Mouse (Mus musculus) testis, adult 10 weeks (tissue): Measurements from ENCODE around the gene Zfp82. TPM values are rescaled to one million over a fixed set of nuclear protein-coding genes. Genes with fewer than 3 reads are reported as not detected.

Source experiments
- polyA plus RNA-seq: library from polyadenylated mRNA; stranded (reverse); fragments of 350-450 nt; fragmentation: Illumina TruSeq; extraction: RNeasy Lipid Tissue Mini Kit (QIAGEN cat#74804); gene quantifications from one replicate; pipeline ENCODE4 v1.2.3, GENCODE M21; 2014; ENCODE audit warnings: low read depth, low replicate concordance

The Zfp82 gene
- 2.5 TPM for polyA plus RNA-seq

GRCm38 (mm10) chr7:30072146-30073028 lies at the start of gene Zfp82:
TSS of gene Zfp82 (minus strand) at chr7:30072900.

GRCm38 (mm10) chr7:30121308-30122187 lies 48.8 kb upstream of the Zfp82 start, which contains the start of gene Zfp382:
TSS of gene Zfp382 (plus strand) at chr7:30121942.

GRCm38 (mm10) chr7:30094646-30095429 lies 22.1 kb upstream of the Zfp82 start, which contains the start of gene Zfp260:
TSS of gene Zfp260 (plus strand) at chr7:30094777.

GRCm38 (mm10) chr7:30090092-30090969 lies 17.6 kb upstream of the Zfp82 start, which contains the start of the genes Gm26920 and Zfp566:
TSS of gene Gm26920 (minus strand) at chr7:30090410.
TSS of gene Zfp566 (minus strand) at chr7:30090527.

GRCm38 (mm10) chr7:30050882-30051548 lies 21.7 kb downstream of the Zfp82 start, which contains the start of gene Zfp14:
TSS of gene Zfp14 (minus strand) at chr7:30051380.

Other genes starting within 250 kb of the Zfp82 start
- gene Zfp940, start 219.2 kb downstream of the Zfp82 start, polyA plus RNA-seq, result 4.0 TPM
- 5.7 TPM for gene Zfp420, start 212.9 kb downstream of the Zfp82 start, polyA plus RNA-seq
- 3.7 TPM for gene Zfp27, start 166.3 kb downstream of the Zfp82 start, polyA plus RNA-seq
- 4.6 TPM for gene Zfp383, start 164.7 kb downstream of the Zfp82 start, polyA plus RNA-seq
- 1.8 TPM for gene Zfp74, start 118.8 kb downstream of the Zfp82 start, polyA plus RNA-seq
- gene Zfp568, start 88.9 kb downstream of the Zfp82 start, polyA plus RNA-seq, result 3.3 TPM
- gene Zfp14, start 21.5 kb downstream of the Zfp82 start, polyA plus RNA-seq, result 2.4 TPM
- 0.41 TPM for gene Gm26920, start 17.5 kb upstream of the Zfp82 start, polyA plus RNA-seq
- gene Zfp566, start 17.6 kb upstream of the Zfp82 start, polyA plus RNA-seq, result 1.9 TPM
- gene Zfp260, start 21.9 kb upstream of the Zfp82 start, polyA plus RNA-seq, result 31.7 TPM
- gene Zfp382, start 49.0 kb upstream of the Zfp82 start, polyA plus RNA-seq, result 11.5 TPM
- 13.3 TPM for gene Zfp146, start 96.8 kb upstream of the Zfp82 start, polyA plus RNA-seq
- 0.74 TPM for gene Cox7a1, start 111.2 kb upstream of the Zfp82 start, polyA plus RNA-seq
- gene Capns1, start 125.9 kb upstream of the Zfp82 start, polyA plus RNA-seq, result 117 TPM
- 3.9 TPM for gene Polr2i, start 159.0 kb upstream of the Zfp82 start, polyA plus RNA-seq
- gene Tbcb, start 159.4 kb upstream of the Zfp82 start, polyA plus RNA-seq, result 8.5 TPM
- not detected for gene Ovol3, start 162.8 kb upstream of the Zfp82 start, polyA plus RNA-seq
- gene Thap8, start 207.2 kb upstream of the Zfp82 start, polyA plus RNA-seq, result 0.63 TPM
- 22.5 TPM for gene Wdr62, start 207.5 kb upstream of the Zfp82 start, polyA plus RNA-seq
- gene Clip3, start 218.8 kb upstream of the Zfp82 start, polyA plus RNA-seq, result 9.1 TPM
- gene Alkbh6, start 235.8 kb upstream of the Zfp82 start, polyA plus RNA-seq, result 1.8 TPM
- gene Syne4, start 241.9 kb upstream of the Zfp82 start, polyA plus RNA-seq, result 0.78 TPM
- gene E130208F15Rik, start 248.8 kb upstream of the Zfp82 start, polyA plus RNA-seq, result 0.57 TPM